Comparison of ENCODE assay signal across 13 mouse cellular contexts in the genomic region with DNA sequence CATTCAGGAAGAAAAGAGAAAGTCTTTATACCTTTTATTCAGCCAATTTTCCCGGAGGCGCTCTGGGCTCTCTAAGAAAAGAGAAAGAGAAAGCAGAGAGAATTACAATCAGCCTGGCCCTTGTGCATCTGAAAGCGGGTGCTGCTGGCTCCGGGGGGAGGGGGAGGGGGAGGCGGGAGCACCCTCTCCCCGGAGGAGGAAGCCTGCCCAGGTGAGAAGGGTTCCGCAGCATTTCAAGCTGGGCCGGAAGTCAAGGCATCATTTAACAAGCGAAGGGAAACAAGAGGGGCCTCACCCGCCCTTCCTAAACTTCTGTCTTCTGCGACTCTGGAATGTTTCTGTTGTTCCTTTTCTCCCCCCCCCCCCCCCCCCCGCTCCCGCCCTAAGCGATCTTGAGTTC.
DNase-seq lines count a peak whose midpoint lies in the region; ATAC-seq and TF ChIP-seq lines count a peak whose summit lies in the region.
"Had no signal": no experiment of that assay in that cellular context is flagged by ENCODE, and none has a peak within 500 bp of the region (broad histone marks: within the 10 kb centered on the region; RNA-seq: fewer than 3 reads in every experiment).

No protein-coding gene starts in this region.

- 0 out of 2 replicates have a peak, but pooled peaks cover 4% of the 10 kb centered on the region for H3K4me1 ChIP-seq in embryonic facial prominence, embryonic 15.5 days
- H3K4me1 ChIP-seq in intestine, postnatal 0 days (replicated peaks; ENCODE audit: control insufficient read depth, insufficient read depth, low read length), result no peaks in the 10 kb centered on the region
- H3K4me1 ChIP-seq in heart, embryonic 10.5 days, result no peaks in the 10 kb centered on the region
- H3K4me1 ChIP-seq: lung, embryonic 15.5 days had no signal

- no peak overlapping the region for H3K27ac ChIP-seq in embryonic facial prominence, embryonic 15.5 days (replicated peaks)
- no peak overlapping the region for H3K27ac ChIP-seq in intestine, postnatal 0 days (ENCODE audit: low read depth, low read length)
- H3K27ac ChIP-seq in heart, embryonic 10.5 days, result no peak overlapping the region
- H3K27ac ChIP-seq: lung, embryonic 15.5 days had no signal

- H3K4me3 ChIP-seq in embryonic facial prominence, embryonic 15.5 days (replicated peaks), result no peak overlapping the region
- no peak overlapping the region for H3K4me3 ChIP-seq in intestine, postnatal 0 days (ENCODE audit: low read depth, low read length)
- no peak overlapping the region for H3K4me3 ChIP-seq in heart, embryonic 10.5 days
- H3K4me3 ChIP-seq: lung, embryonic 15.5 days had no signal

- no peaks in the 10 kb centered on the region for H3K36me3 ChIP-seq in embryonic facial prominence, embryonic 15.5 days
- no peaks in the 10 kb centered on the region for H3K36me3 ChIP-seq in intestine, postnatal 0 days (ENCODE audit: control insufficient read depth, insufficient read depth)
- no peaks in the 10 kb centered on the region for H3K36me3 ChIP-seq in heart, embryonic 10.5 days
- H3K36me3 ChIP-seq: lung, embryonic 15.5 days had no signal

- no peak for ATAC-seq in embryonic facial prominence, embryonic 15.5 days (ENCODE audit: insufficient number of reproducible peaks, low FRiP score, low TSS enrichment, low read depth)
- ATAC-seq in intestine, postnatal 0 days, result no peak
- no peak for ATAC-seq in cerebellum, adult (ENCODE audit: insufficient number of reproducible peaks, low FRiP score, low TSS enrichment)
- ATAC-seq: inflammation-experienced regulatory T-cells, adult 6 months had no signal

- H3K27me3 ChIP-seq in embryonic facial prominence, embryonic 15.5 days, result peaks cover 14% of the 10 kb centered on the region
- 0 out of 2 replicates have a peak, but pooled peaks cover 10% of the 10 kb centered on the region for H3K27me3 ChIP-seq in intestine, postnatal 0 days (replicated peaks; ENCODE audit: control insufficient read depth, insufficient read depth, low read length)
- peaks cover 64% of the 10 kb centered on the region for H3K27me3 ChIP-seq in heart, embryonic 10.5 days (ENCODE audit: insufficient read depth, poor library complexity, severe bottlenecking)

- no peaks in the 10 kb centered on the region for H3K9me3 ChIP-seq in embryonic facial prominence, embryonic 15.5 days (replicated peaks)
- H3K9me3 ChIP-seq in intestine, postnatal 0 days (ENCODE audit: control insufficient read depth), result no peaks in the 10 kb centered on the region
- H3K9me3 ChIP-seq in heart, embryonic 10.5 days, result no peaks in the 10 kb centered on the region
- H3K9me3 ChIP-seq: lung, embryonic 15.5 days had no signal

- 1% methylated on average over 10 of the region's 14 CpGs for WGBS in embryonic facial prominence, embryonic 15.5 days
- WGBS in intestine, postnatal 0 days, result 1% methylated on average over 12 of the region's 14 CpGs
- WGBS in heart, embryonic 10.5 days, result 2% methylated on average over 13 of the region's 14 CpGs

- H3K9ac ChIP-seq in embryonic facial prominence, embryonic 15.5 days, result no peak overlapping the region
- H3K9ac ChIP-seq in intestine, postnatal 0 days (ENCODE audit: low read depth, low read length), result no peak overlapping the region
- H3K9ac ChIP-seq: lung, embryonic 15.5 days had no signal

- no peak for TF ChIP-seq CTCF in intestine, postnatal 0 days (IDR thresholded peaks at IDR 0.05; ENCODE audit: low read depth)

- DNase-seq in thymus, postnatal 25 days, result peak; percentile 4
- no peak for DNase-seq in thymus, postnatal 0 days (ENCODE audit: low spot score)
- DNase-seq in cerebellum, adult 18-20 months, result no peak
- DNase-seq in heart, embryonic 10.5 days (ENCODE audit: low spot score), result no peak
- DNase-seq: adrenal gland, postnatal 36 days; cerebellum, postnatal 14 days; heart, adult 18-20 months; left cerebral cortex, postnatal 4 days had no signal

- 0 out of 2 replicates have a peak overlapping the region, but pooled peaks have one; percentile 17 for H3K4me2 ChIP-seq in embryonic facial prominence, embryonic 15.5 days (replicated peaks)
- peak overlapping the region; percentile 27; the same call in 1 of the 2 replicates for H3K4me2 ChIP-seq in intestine, postnatal 0 days (replicated peaks; ENCODE audit: low read depth)
- H3K4me2 ChIP-seq: lung, embryonic 15.5 days had no signal
